Mouse (Mus musculus) Patski (cell line): ENCODE measurements at regions not wholly inside any gene's neighbourhood (a gene's known extent, or its start where the extent isn't known, plus 50 kb on each side); places are given as distances from the start of the nearest gene placed in this dataset.

Experiments used
- ATAC-seq: fragments of 100-300 bp; one replicate; pipeline ENCODE4 v1.8.0; 2021
- CTCF ChIA-PET: fragments of 350-600 bp; sonication (Branson Sonifier 250); formaldehyde crosslinking; loops from one replicate; lab custom pipeline; 2022; ENCODE audit warnings: inconsistent platforms; lab: Charles Lee
- POLR2A ChIA-PET: fragments of 350-600 bp; sonication (Branson Sonifier 250); formaldehyde crosslinking; loops from one replicate; lab custom pipeline; 2022; ENCODE audit warnings: antibody characterized with exemption, inconsistent platforms; lab: Charles Lee
- DNase-seq: peaks from one replicate; pipeline ENCODE4 v3.0.0-alpha.2; 2011; ENCODE audit warnings: low read depth, low spot score
- H3K27me3 ChIP-seq: fragments of 371-371 bp; one replicate; pipeline ENCODE4 v1.5.1; 2021
- CTCF ChIP-seq: fragments of 100-300 bp; IDR thresholded peaks from one replicate; pipeline ENCODE4 v1.5.1; 2021
- in situ Hi-C: fragments of 300-500 bp; cut with MboI; formaldehyde crosslinking; loops from 3 replicates; pipeline ENCODE4 v1.11.1; 2018; ENCODE audit warnings: low pct_unique_long_range_greater_than_20kb, mixed read lengths

DNA sequence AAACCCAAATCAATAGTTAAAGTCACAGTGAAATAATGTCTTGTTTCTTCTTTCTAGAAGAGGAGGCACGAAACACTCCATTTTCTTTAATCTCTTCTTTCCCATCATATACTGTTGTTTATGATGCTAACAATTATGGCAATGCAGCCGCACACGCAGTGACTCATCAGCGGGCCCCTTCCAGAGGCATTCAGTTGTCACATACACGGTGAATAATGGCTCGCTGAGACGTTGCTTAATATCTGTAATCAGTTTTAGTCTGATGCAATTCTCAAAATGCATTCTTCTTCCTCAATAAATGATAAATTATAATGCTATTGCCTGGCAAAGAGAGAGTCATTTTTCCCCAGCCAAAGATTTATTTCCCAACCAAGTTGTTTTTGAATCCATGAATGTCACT, 70.8 kb upstream of the Fam216b start:
- ChIA-PET CTCF (no interaction called here), POLR2A (no interaction called here)
- no peak for DNase-seq
- in situ Hi-C loops, result no loop called here
- no peak for ATAC-seq
- no peak for TF ChIP-seq CTCF
- H3K27me3 ChIP-seq, result peaks cover 22% of the 10 kb centered on the region

DNA sequence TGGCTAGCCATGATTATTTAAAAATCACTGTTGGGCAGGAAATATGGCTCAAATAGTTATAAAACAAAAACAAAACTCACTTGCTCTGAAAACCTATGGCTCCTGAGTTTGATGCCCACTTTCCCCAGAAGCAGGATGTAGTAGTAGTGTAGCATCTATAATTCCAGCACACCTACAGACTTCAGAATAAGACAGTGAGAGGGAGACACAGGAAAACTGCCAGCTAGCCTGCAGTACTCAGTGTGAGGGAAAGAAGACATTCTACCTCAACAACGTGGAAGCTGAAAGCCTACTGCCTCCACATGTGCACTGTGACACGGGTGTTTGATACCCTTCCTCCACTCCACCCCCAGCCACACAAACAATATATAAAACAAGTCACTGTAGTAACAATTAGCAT, 68.9 kb upstream of the Fam216b start:
- no peak for TF ChIP-seq CTCF

DNA sequence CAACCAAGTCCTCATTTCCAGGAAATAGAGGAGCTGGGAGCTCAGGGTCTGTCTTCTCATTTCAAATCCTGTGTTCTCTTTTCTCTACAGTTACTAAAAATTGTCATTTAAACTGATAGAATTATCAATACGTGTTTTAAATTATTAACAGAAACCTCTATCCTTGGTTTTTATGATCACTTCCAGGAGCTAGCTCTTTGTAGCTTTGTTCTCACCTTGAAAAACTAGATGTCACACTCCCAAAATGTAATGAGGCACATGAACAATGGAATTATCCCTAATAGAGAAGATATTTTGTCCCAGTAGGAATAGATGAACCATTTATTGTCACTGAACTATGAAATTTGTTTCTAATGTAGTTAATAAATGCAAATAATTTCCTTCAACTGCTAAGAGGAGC, 60.0 kb upstream of the Fam216b start:
- peaks cover 43% of the 10 kb centered on the region for H3K27me3 ChIP-seq

More for the DNA sequence above, 68.9 kb upstream of the Fam216b start:
- in situ Hi-C loops, result no loop called here
- CTCF ChIA-PET, result no interaction called here
- peaks cover 29% of the 10 kb centered on the region for H3K27me3 ChIP-seq
- DNase-seq (no peak), ATAC-seq (no peak)
- POLR2A ChIA-PET, result no interaction called here

DNA sequence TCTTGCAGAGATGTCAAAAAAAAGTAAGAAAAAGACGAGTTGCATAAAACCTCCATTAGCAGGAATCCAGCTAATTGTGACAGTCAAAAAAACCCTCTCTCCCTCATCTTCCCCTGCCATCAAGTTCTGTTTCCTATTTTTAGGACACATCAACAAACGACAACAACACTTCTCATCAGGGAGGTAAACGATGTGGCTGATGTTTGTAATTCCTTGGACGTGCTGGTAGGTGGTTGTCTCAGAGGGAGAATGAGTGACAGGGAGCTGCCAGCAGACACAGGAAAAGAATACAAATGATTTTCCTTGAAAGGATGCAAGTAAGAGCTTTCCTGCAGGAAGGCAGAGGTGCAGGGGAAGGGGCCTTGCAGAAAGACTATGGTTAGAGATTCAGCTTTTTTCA, 54.9 kb upstream of the Fam216b start:
- in situ Hi-C loops, result no loop called here
- ChIA-PET POLR2A (no interaction called here), CTCF (no interaction called here)
- DNase-seq, result no peak
- ATAC-seq, result no peak
- no peak for TF ChIP-seq CTCF
- peaks cover 28% of the 10 kb centered on the region for H3K27me3 ChIP-seq

More for the DNA sequence above, 60.0 kb upstream of the Fam216b start:
- ATAC-seq, result no peak
- POLR2A ChIA-PET, result no interaction called here
- CTCF ChIA-PET, result no interaction called here
- DNase-seq, result no peak
- in situ Hi-C loops, result no loop called here
- TF ChIP-seq CTCF, result no peak
